Mouse (Mus musculus): ENCODE measurements around the gene Rfc1. TPM values are rescaled to one million over a fixed set of nuclear protein-coding genes. Genes with fewer than 3 reads are reported as not detected.
A peak's percentile ranks its signal among the peaks of the same experiment; 100 is the strongest.

Gene Rfc1
- total and polyA plus RNA-seq, 3 experiments = 33.4 to 133 (median 111) TPM

DNA sequence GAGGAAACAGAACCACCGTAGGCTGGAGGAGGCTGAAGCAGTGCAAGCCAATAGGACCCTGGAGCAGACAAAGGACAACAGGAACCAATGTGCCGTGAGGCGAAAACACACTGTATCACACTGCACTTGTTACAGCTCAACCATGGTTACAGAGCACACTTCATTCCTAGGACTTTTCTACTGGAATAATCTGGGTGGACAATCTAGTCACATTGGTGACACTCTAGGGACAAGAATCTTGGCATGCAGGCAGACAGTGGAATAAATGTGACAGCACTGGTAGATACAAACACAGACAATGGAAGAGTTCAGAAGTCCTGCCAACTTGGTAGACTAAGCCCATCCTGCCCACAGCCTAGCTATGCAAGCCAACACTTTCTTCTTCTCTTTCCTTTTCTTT, 54.3 kb downstream of the Rfc1 start:
- TF ChIP-seq POLR2AphosphoS5 (IDR thresholded peaks at IDR 0.05; ENCODE audit: insufficient replicate concordance, low read depth, low read length) (no peak), GATA2 (IDR thresholded peaks at IDR 0.05; ENCODE audit: borderline replicate concordance, low read depth, low read length) (no peak), GATA1 (IDR thresholded peaks at IDR 0.05; ENCODE audit: borderline replicate concordance, low read length) (no peak), CTCF (IDR thresholded peaks at IDR 0.05; ENCODE audit: low read depth, low read length) (no peak), TAL1 (conservative IDR thresholded peaks at IDR 0.05; ENCODE audit: low read depth, low read length) (no peak)
- H3K4me1 ChIP-seq (ENCODE audit: insufficient read depth, low read depth, low read length) = no peaks in the 10 kb centered on the region
- H3K4me3 ChIP-seq (ENCODE audit: low read depth, low read length) = no peak overlapping the region
- H3K9me3 ChIP-seq (replicated peaks) = no peaks in the 10 kb centered on the region
- ATAC-seq (ENCODE audit: extremely low read depth, insufficient number of reproducible peaks, low FRiP score, poor library complexity, severe bottlenecking) (no peak), DNase-seq (ENCODE audit: low spot score) (no peak)
- no peaks in the 10 kb centered on the region for H3K27me3 ChIP-seq (ENCODE audit: insufficient read depth, low read length)
- H3K36me3 ChIP-seq (replicated peaks) = peaks cover 72% of the 10 kb centered on the region

DNA sequence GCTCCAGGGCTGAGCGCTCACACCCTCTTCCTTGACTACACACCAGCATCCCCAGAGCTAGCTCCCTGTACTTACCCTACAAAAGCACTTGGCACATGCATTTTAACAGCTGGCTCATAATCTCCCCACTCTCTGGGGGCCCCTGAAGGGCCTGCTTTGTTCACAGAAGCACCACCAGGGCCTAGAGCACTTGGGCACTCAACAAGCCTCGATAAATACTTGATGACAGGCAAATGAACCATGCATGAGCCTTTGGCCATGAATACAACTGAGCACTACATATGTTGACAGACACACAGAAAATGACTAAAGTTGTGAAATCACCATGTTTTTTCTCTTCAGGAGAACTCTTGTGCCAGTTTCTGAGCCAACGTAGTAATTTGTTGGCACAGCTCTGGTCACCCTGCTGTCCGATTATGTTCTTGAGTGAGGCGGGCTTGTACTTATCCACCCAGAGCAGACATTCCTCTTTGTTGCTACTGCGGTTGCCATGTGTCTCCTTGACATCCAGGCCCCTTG, 56.3 kb downstream of the Rfc1 start:
- TF ChIP-seq TAL1 (conservative IDR thresholded peaks at IDR 0.05; ENCODE audit: low read depth, low read length) (no peak), GATA2 (IDR thresholded peaks at IDR 0.05; ENCODE audit: borderline replicate concordance, low read depth, low read length) (no peak), POLR2AphosphoS5 (IDR thresholded peaks at IDR 0.05; ENCODE audit: insufficient replicate concordance, low read depth, low read length) (no peak), CTCF (IDR thresholded peaks at IDR 0.05; ENCODE audit: low read depth, low read length) (no peak), GATA1 (IDR thresholded peaks at IDR 0.05; ENCODE audit: borderline replicate concordance, low read length) (no peak)
- H3K36me3 ChIP-seq (replicated peaks) = peaks cover 70% of the 10 kb centered on the region
- H3K4me3 ChIP-seq (ENCODE audit: low read depth, low read length) = no peak overlapping the region
- no peaks in the 10 kb centered on the region for H3K9me3 ChIP-seq (replicated peaks)
- no peaks in the 10 kb centered on the region for H3K4me1 ChIP-seq (ENCODE audit: insufficient read depth, low read depth, low read length)
- H3K27me3 ChIP-seq (ENCODE audit: insufficient read depth, low read length) = no peaks in the 10 kb centered on the region
- ATAC-seq (ENCODE audit: extremely low read depth, insufficient number of reproducible peaks, low FRiP score, poor library complexity, severe bottlenecking) = no peak
- no peak for DNase-seq (ENCODE audit: low spot score)

DNA sequence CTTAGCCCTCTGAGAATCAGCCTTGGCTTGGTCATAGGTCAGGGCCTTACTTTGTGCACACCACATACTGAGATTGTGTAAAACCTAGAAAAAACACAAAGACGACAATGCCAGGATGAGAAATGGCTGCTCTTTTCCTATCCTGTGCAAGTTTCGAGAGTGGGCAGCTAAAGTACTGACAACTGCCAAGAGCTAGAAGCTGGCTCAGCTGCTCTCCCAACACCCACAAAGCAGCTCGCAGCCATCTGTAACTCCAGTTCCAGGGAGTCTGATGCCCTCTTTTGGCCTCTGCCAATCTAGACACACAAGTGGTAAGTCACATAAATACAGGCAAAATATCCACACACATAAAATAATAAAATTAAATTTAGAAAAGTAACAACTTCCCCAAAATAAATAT, 61.5 kb downstream of the Rfc1 start:
- no peak overlapping the region for H3K4me3 ChIP-seq (ENCODE audit: low read depth, low read length)
- no peaks in the 10 kb centered on the region for H3K9me3 ChIP-seq (replicated peaks)
- H3K27me3 ChIP-seq (ENCODE audit: insufficient read depth, low read length) = no peaks in the 10 kb centered on the region
- no peak for TF ChIP-seq CTCF (IDR thresholded peaks at IDR 0.05; ENCODE audit: low read depth, low read length)
- TF ChIP-seq GATA2 (IDR thresholded peaks at IDR 0.05; ENCODE audit: borderline replicate concordance, low read depth, low read length) = no peak
- TF ChIP-seq GATA1 (IDR thresholded peaks at IDR 0.05; ENCODE audit: borderline replicate concordance, low read length) = no peak
- peaks cover 90% of the 10 kb centered on the region for H3K36me3 ChIP-seq (replicated peaks)
- no peak for ATAC-seq (ENCODE audit: extremely low read depth, insufficient number of reproducible peaks, low FRiP score, poor library complexity, severe bottlenecking)
- H3K4me1 ChIP-seq (ENCODE audit: insufficient read depth, low read depth, low read length) = no peaks in the 10 kb centered on the region
- DNase-seq (ENCODE audit: low spot score) = no peak

DNA sequence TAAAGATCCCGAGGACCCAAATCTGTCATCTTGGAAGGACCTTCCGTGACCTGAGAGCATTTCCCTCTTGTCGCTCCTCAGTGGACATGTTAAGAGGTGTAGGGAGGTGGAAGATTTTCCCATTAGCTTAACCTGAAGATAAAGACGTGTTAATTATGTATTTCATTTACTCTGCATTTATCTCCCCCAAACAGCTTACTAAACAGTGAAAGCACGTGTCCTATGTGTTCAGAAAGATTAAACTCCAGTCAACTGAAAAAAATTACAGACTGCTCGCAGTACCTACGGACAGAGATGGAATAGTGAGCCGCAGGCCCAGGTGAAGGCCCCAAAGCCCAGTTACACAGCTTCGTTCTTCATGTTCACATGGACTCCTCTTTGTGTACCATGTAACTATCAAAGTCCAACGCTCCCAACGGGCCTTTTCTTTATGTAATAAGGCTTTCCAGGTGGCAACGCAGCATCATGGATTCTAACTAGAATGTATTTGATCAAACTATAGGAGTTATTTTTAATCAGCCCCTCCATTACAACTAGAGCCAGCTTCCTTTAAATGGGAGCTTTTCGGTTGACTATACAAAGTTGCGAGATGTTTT, 77.5 kb downstream of the Rfc1 start:
- Histone ChIP-seq H3K4me3 (ENCODE audit: low read depth, low read length) (no peak overlapping the region), H3K36me3 (replicated peaks) (peaks cover 80% of the 10 kb centered on the region)
- ATAC-seq (ENCODE audit: extremely low read depth, insufficient number of reproducible peaks, low FRiP score, poor library complexity, severe bottlenecking) = peak; percentile 58

DNA sequence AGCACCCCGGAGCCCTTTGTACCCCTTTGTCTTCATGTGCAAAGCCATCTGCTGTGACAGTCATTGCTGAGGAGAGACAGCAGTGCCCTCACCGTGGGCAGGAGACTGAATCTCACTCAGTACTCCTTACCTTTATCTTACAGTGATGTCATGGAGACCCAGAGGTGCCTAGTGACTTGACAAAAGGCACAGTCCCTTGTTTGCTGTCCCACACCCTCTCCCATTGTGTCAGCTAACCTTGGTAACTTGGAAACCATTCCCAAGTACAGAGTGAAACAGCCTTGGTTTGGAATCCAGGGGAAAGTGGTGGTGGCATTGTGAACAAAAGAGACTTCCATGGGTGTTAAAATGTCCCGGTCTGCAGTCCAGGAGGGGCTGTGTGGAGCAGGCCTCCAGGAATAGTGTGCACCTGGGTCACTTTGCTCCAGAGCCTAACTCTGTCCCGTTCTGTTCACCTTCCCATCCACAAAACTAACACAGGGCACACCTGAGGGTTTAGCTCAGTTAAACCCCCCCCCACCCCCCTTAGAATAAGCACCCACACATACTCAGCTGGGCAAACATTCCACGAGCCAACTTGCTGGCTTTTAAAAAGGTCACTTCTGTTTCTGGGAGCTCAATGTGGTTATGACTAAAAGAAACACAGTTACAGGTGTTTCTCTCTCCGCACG, 85.2 kb downstream of the Rfc1 start:
- H3K4me1 ChIP-seq (ENCODE audit: insufficient read depth, low read depth, low read length) = no peaks in the 10 kb centered on the region
- no peaks in the 10 kb centered on the region for H3K9me3 ChIP-seq (replicated peaks)
- H3K36me3 ChIP-seq (replicated peaks) = peaks cover 13% of the 10 kb centered on the region
- no peak for DNase-seq (ENCODE audit: low spot score)
- no peak for ATAC-seq (ENCODE audit: extremely low read depth, insufficient number of reproducible peaks, low FRiP score, poor library complexity, severe bottlenecking)
- no peak overlapping the region for H3K4me3 ChIP-seq (ENCODE audit: low read depth, low read length)
- H3K27me3 ChIP-seq (ENCODE audit: insufficient read depth, low read length) = peaks cover 4% of the 10 kb centered on the region; the same call in 1 of the 2 replicates
- no peak for TF ChIP-seq GATA1 (IDR thresholded peaks at IDR 0.05; ENCODE audit: borderline replicate concordance, low read length)
- TF ChIP-seq TAL1 (conservative IDR thresholded peaks at IDR 0.05; ENCODE audit: low read depth, low read length) = no peak
- no peak for TF ChIP-seq POLR2AphosphoS5 (IDR thresholded peaks at IDR 0.05; ENCODE audit: insufficient replicate concordance, low read depth, low read length)
- TF ChIP-seq GATA2 (IDR thresholded peaks at IDR 0.05; ENCODE audit: borderline replicate concordance, low read depth, low read length) = no peak
- no peak for TF ChIP-seq CTCF (IDR thresholded peaks at IDR 0.05; ENCODE audit: low read depth, low read length)

More for the DNA sequence above, 77.5 kb downstream of the Rfc1 start:
- no peaks in the 10 kb centered on the region for H3K9me3 ChIP-seq (replicated peaks)
- no peak for DNase-seq (ENCODE audit: low spot score)
- H3K27me3 ChIP-seq (ENCODE audit: insufficient read depth, low read length) = no peaks in the 10 kb centered on the region
- no peak for TF ChIP-seq GATA1 (IDR thresholded peaks at IDR 0.05; ENCODE audit: borderline replicate concordance, low read length)
- TF ChIP-seq TAL1 (conservative IDR thresholded peaks at IDR 0.05; ENCODE audit: low read depth, low read length) = peak; percentile 28; the same call in 1 of the 2 replicates
- H3K4me1 ChIP-seq (ENCODE audit: insufficient read depth, low read depth, low read length) = peaks cover 16% of the 10 kb centered on the region; the same call in 1 of the 2 replicates

DNA sequence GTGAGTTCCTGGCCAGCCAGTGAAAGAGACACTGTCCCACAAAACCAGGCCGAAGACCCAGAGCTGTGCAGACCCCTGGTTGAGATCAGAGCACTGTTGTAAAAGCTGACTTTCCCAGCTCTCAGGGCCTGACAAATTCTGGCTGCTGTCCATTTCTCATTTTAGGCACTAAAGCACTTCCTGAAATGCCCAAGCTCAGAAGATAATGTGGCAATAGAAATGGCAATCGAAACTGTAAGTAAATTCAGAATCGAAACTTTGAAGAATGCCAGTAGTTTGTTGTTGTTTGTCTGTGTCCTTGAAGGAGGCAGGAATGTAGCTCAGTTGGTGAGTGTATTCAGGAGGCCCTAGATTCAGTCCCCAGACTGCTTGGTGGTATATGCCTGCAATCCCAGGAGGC, 88.2 kb downstream of the Rfc1 start:
- no peak overlapping the region for H3K4me3 ChIP-seq (ENCODE audit: low read depth, low read length)

More for the DNA sequence above, 88.2 kb downstream of the Rfc1 start:
- Histone ChIP-seq H3K27me3 (ENCODE audit: insufficient read depth, low read length) (peaks cover 4% of the 10 kb centered on the region; the same call in 1 of the 2 replicates), H3K4me1 (ENCODE audit: insufficient read depth, low read depth, low read length) (no peaks in the 10 kb centered on the region), H3K9me3 (replicated peaks) (no peaks in the 10 kb centered on the region), H3K36me3 (replicated peaks) (no peaks in the 10 kb centered on the region)
- DNase-seq (ENCODE audit: low spot score) (no peak), ATAC-seq (ENCODE audit: extremely low read depth, insufficient number of reproducible peaks, low FRiP score, poor library complexity, severe bottlenecking) (no peak)
- TF ChIP-seq CTCF (IDR thresholded peaks at IDR 0.05; ENCODE audit: low read depth, low read length) = no peak
- no peak for TF ChIP-seq POLR2AphosphoS5 (IDR thresholded peaks at IDR 0.05; ENCODE audit: insufficient replicate concordance, low read depth, low read length)
- no peak for TF ChIP-seq TAL1 (conservative IDR thresholded peaks at IDR 0.05; ENCODE audit: low read depth, low read length)
- no peak for TF ChIP-seq GATA1 (IDR thresholded peaks at IDR 0.05; ENCODE audit: borderline replicate concordance, low read length)
- TF ChIP-seq GATA2 (IDR thresholded peaks at IDR 0.05; ENCODE audit: borderline replicate concordance, low read depth, low read length) = no peak
